Mouse (Mus musculus): ENCODE results near the gene Sh3pxd2b. TPM values are rescaled to one million over a fixed set of nuclear protein-coding genes. Genes with fewer than 3 reads are reported as not detected.

Gene Sh3pxd2b
- polyA plus RNA-seq, 1 experiment from 2014 or later, result 24.6 TPM

DNA sequence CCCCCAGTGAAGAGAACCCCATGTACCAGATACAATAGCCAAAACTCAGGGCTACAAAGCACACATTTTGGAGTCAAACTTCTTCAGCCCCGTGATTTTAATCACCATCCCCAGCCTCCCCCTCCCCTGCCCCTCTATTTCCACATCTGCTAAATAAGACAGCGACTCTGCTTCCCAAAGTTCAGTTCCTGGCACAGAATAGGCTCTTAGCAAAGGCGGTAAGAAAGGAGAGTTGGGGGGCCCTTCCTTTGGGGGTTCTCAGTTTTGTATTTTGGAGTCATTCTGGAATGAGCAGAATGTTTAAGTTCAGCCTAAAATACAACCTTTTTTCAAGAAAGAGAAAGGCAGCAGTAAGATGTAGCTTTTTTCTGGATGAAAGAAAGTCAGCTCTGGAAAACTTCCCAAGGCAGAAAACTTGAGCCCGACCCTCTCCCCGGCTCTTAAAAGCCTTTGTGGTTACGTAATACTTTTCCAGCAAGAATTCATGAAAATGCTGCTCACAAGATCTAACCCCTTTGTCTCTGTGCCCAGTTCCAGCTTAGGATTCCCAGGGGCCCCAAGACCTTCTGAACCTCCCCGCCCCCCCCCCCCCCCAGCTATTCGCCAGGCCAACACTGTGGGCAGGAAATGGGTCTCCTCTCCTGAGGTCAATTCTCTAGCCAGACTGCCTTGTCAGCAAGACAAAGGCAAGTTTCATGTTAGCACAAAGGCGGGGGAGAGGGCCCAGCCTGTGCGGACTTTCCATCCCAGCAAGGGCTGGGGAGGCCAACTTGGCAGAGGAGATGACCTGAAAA, 35.9 kb downstream of the Sh3pxd2b start:
- 6% methylated on average over 10 of the region's 10 CpGs for WGBS
- H3K4me2 ChIP-seq (replicated peaks), result no peak overlapping the region

DNA sequence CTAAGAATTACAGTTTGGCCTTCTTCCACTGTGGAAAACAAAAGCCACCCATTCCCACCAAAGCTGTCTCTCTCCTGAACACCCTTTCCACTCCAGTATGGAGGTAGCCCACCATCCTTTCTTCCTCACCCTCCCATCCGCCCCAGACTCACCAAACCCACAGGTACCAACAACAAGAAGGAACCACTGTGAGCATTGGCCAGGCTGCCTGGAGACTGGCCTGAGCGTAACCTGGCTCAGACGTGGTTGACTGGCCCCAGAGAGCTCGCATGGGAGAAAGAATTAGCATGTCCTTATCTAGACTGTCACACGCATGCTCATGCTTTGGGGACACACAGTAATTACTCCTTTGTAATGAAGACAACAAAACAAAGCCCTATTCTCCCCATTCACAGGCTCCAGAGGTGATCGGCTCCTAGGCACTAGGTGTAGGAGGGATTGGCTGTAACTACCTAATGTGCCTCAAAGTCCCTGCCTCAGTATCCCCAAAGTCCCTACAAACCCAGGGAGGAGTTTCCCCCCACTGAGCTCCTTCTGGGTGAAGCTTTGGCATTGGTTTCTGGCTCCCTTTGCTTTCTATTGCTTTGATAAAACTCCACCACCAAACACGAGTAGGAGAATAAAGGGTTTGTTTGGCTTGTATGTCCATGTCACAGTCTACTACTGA, 36.6 kb downstream of the Sh3pxd2b start:
- peak; percentile 36; the same call in 1 of the 2 replicates for ATAC-seq (ENCODE audit: low FRiP score, low read depth)
- peaks cover 40% of the 10 kb centered on the region for H3K36me3 ChIP-seq

More for the DNA sequence above, 35.9 kb downstream of the Sh3pxd2b start:
- no peaks in the 10 kb centered on the region for H3K9me3 ChIP-seq
- no peak overlapping the region for H3K4me3 ChIP-seq
- H3K4me1 ChIP-seq, result peaks cover 13% of the 10 kb centered on the region
- peaks cover 37% of the 10 kb centered on the region for H3K36me3 ChIP-seq
- ATAC-seq (ENCODE audit: low FRiP score, low read depth), result peak; percentile 33
- H3K27me3 ChIP-seq (replicated peaks), result no peaks in the 10 kb centered on the region
- peak overlapping the region; percentile 37; the same call in 1 of the 2 replicates for H3K27ac ChIP-seq
- no peak overlapping the region for H3K9ac ChIP-seq

DNA sequence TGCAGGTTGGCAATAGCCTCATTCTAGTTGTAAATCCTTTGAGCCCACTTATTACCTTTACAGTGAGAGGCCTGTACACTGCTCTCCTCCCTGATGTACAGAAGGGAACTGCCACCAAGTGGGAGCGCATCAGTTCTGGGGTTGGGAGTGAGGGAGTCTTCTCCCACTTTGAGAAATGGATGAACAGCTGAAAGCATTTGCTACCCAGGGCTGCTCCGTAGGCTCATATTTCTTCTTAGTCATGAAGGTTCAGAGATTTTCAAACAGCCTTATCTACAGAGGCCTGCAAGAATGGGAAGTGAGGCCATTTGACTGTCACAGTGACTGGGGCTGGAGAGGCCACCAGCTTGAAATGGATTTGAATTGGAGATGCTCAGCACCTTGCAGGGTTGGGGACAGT, 38.4 kb downstream of the Sh3pxd2b start:
- no peak for ATAC-seq (ENCODE audit: low FRiP score, low read depth)
- Histone ChIP-seq H3K4me3 (no peak overlapping the region), H3K36me3 (peaks cover 42% of the 10 kb centered on the region), H3K4me2 (replicated peaks) (no peak overlapping the region), H3K9me3 (no peaks in the 10 kb centered on the region), H3K9ac (no peak overlapping the region), H3K27me3 (replicated peaks) (no peaks in the 10 kb centered on the region), H3K4me1 (peaks cover 13% of the 10 kb centered on the region), H3K27ac (no peak overlapping the region)
- WGBS, result 96% methylated on average over 2 of the region's 2 CpGs

More for the DNA sequence above, 36.6 kb downstream of the Sh3pxd2b start:
- Histone ChIP-seq H3K9ac (no peak overlapping the region), H3K4me1 (peaks cover 13% of the 10 kb centered on the region), H3K4me2 (replicated peaks) (no peak overlapping the region), H3K27me3 (replicated peaks) (no peaks in the 10 kb centered on the region), H3K9me3 (no peaks in the 10 kb centered on the region), H3K27ac (peak overlapping the region; percentile 37; the same call in 1 of the 2 replicates), H3K4me3 (no peak overlapping the region)
- WGBS, result 41% methylated on average over 7 of the region's 7 CpGs

DNA sequence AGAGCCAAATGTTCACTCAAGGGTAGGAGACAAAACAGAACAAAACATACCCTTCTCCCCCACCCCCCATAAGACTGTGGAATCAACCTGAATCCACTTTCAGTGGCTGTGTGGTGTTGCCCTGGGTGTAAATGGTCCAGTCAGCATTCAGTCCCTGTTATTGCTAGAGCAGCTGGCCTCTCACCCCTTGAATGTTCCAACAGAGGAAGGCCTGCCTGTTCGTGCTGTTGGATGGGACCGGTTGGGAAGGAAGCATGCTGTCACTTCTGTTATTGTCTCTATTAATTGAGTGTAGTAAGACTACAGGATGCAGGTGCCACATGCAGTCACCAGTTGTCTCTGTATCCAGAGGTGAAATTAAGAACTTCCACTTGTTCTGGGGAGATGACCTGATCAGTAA, 40.4 kb downstream of the Sh3pxd2b start:
- Histone ChIP-seq H3K4me2 (replicated peaks) (no peak overlapping the region), H3K4me1 (peaks cover 13% of the 10 kb centered on the region), H3K9me3 (no peaks in the 10 kb centered on the region), H3K4me3 (no peak overlapping the region), H3K27me3 (replicated peaks) (no peaks in the 10 kb centered on the region), H3K27ac (no peak overlapping the region), H3K9ac (no peak overlapping the region), H3K36me3 (peaks cover 43% of the 10 kb centered on the region)
- 82% methylated on average over 2 of the region's 2 CpGs for WGBS
- no peak for ATAC-seq (ENCODE audit: low FRiP score, low read depth)

DNA sequence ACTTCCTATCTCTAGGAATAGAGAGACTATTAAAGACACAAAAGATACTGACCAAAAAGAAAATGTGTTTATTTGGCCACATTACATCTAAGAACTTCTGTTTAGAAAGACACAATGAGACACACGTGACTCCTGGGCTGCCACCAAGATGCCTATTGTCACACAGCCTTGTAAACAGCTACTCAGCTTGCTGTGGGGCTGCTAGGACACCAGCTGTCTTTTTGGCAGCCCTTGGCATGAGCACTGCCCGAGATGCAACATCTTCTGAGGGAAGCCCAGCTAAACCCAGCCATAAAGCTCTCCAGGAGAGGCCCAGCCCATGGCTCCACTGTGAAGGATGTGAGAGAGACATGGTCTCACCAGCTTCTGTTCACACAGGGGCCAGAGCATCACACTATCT, 45.5 kb downstream of the Sh3pxd2b start:
- no peak for ATAC-seq (ENCODE audit: low FRiP score, low read depth)
- Histone ChIP-seq H3K36me3 (peaks cover 63% of the 10 kb centered on the region), H3K27me3 (replicated peaks) (no peaks in the 10 kb centered on the region), H3K27ac (no peak overlapping the region), H3K4me3 (no peak overlapping the region), H3K9me3 (no peaks in the 10 kb centered on the region), H3K4me2 (replicated peaks) (no peak overlapping the region), H3K4me1 (no peaks in the 10 kb centered on the region), H3K9ac (no peak overlapping the region)
- 75% methylated on average over 2 of the region's 2 CpGs for WGBS

DNA sequence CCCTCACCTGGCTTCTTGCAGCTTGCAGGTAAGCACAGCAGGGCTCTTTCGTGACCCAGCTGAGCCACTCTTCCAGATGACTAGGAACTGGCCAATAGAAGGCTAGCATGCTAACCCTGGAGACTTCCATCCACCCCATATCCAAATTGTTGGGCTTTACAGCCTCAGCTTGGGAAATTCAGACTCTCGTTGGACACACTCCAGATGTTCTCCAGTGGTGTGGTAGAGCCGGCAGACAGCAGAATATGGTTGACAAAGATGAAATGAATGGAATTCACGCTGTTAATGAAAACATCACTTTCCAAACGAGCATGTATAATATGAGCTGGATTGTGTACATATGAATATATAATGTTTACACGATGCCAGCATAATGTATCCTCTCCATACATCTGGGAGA, 48.2 kb downstream of the Sh3pxd2b start:
- no peak for ATAC-seq (ENCODE audit: low FRiP score, low read depth)
- 89% methylated on average over 6 of the region's 6 CpGs for WGBS
- H3K27ac ChIP-seq, result no peak overlapping the region
- H3K9ac ChIP-seq, result no peak overlapping the region
- no peaks in the 10 kb centered on the region for H3K9me3 ChIP-seq
- no peak overlapping the region for H3K4me2 ChIP-seq (replicated peaks)
- H3K4me1 ChIP-seq, result no peaks in the 10 kb centered on the region
- peaks cover 50% of the 10 kb centered on the region for H3K36me3 ChIP-seq
- no peaks in the 10 kb centered on the region for H3K27me3 ChIP-seq (replicated peaks)
- H3K4me3 ChIP-seq, result no peak overlapping the region

DNA sequence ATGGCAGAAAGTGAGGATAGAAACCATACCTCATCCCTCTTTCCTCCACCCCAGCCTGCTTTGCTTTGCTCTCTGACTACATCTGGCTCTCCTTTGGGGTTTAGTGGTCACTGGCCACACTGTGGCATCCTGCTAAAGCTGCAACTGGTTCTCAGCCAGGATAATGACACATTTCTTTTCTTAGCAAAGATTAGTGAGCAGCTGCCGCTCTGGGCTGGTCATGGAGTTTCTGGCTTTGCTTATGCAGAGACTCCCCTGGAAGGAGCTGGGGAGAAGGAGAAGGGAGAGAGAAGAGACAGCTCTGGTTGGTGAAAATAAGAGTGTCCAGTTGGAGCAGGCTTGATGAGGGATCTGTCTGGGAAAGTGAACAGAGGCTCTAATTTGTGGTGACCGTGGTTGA, 50.8 kb downstream of the Sh3pxd2b start:
- no peaks in the 10 kb centered on the region for H3K27me3 ChIP-seq (replicated peaks)
- H3K4me2 ChIP-seq (replicated peaks), result no peak overlapping the region
- H3K9ac ChIP-seq, result no peak overlapping the region
- no peaks in the 10 kb centered on the region for H3K9me3 ChIP-seq
- H3K27ac ChIP-seq, result no peak overlapping the region
- ATAC-seq (ENCODE audit: low FRiP score, low read depth), result no peak
- WGBS, result 69% methylated on average over 2 of the region's 2 CpGs
- H3K4me1 ChIP-seq, result no peaks in the 10 kb centered on the region
- peaks cover 55% of the 10 kb centered on the region for H3K36me3 ChIP-seq
- H3K4me3 ChIP-seq, result no peak overlapping the region

DNA sequence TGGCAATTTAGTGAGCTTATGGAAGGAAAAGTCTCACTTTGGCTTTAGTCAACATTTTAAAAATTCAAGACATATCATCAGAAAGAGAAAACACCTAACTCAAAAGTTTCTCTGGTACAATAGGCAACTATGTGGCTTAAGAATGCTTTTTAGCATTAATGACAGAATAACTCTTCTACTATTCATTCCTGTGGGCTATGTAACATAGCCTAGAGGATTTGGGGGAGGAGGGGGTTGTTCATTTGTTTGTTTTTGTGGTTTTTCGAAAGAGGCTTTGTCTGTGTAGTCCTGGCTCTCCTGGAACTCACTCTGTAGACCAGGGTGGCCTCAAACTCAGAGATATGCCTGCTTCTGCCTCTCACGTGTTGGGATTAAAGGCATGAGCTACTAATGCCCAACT, 51.6 kb downstream of the Sh3pxd2b start:
- no peak overlapping the region for H3K27ac ChIP-seq
- H3K9ac ChIP-seq, result no peak overlapping the region
- ATAC-seq (ENCODE audit: low FRiP score, low read depth), result no peak
- H3K4me3 ChIP-seq, result no peak overlapping the region
- peaks cover 54% of the 10 kb centered on the region for H3K36me3 ChIP-seq
- no peaks in the 10 kb centered on the region for H3K9me3 ChIP-seq
- H3K27me3 ChIP-seq (replicated peaks), result no peaks in the 10 kb centered on the region
- H3K4me2 ChIP-seq (replicated peaks), result no peak overlapping the region
- H3K4me1 ChIP-seq, result no peaks in the 10 kb centered on the region
- 82% methylated on average over 2 of the region's 2 CpGs for WGBS

DNA sequence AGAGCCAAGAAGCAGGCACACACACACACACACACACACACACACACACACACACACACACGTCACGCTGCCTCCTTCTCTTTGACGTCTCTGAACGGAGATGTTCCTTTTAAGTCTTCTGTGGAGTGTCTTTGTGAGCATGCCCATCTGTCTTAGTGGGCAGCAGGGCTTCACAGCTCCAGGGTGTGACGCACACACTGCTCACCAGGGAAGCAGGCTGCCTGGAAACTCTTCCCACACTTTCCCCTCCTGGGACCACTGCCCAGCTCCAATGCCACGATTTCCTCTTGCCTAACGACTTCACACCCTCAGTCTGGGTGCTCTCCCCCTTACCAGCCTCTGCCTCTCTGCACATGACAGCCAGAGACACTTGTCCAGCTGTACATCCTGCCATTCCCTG, 55.1 kb downstream of the Sh3pxd2b start:
- ATAC-seq (ENCODE audit: low FRiP score, low read depth), result no peak
- Histone ChIP-seq H3K4me2 (replicated peaks) (no peak overlapping the region), H3K9me3 (no peaks in the 10 kb centered on the region), H3K27ac (no peak overlapping the region), H3K9ac (no peak overlapping the region), H3K27me3 (replicated peaks) (no peaks in the 10 kb centered on the region), H3K36me3 (peaks cover 36% of the 10 kb centered on the region), H3K4me1 (peaks cover 5% of the 10 kb centered on the region), H3K4me3 (no peak overlapping the region)
- WGBS, result 72% methylated on average over 7 of the region's 7 CpGs

DNA sequence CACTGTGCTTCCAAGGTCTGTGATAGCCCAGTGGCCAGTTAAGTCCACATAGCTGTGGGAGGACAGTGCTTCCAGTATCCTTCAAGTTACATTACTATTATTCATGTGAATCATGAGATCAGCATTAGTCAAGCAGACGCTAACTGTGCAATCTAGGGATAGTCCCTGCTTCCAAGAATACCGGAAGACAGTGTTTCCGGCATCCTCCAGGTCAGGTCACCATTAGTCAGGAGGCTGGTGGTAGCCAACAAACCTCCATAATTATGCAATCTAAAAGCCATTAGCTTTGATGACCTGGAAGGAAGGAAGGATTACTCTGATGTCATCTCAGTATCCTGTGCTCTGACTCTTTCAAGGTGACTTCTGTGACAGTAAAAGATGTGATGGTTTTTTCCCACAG, 57.1 kb downstream of the Sh3pxd2b start:
- H3K4me1 ChIP-seq, result peaks cover 5% of the 10 kb centered on the region
- 88% methylated on average over 3 of the region's 3 CpGs for WGBS
- peaks cover 39% of the 10 kb centered on the region for H3K36me3 ChIP-seq
- no peak overlapping the region for H3K27ac ChIP-seq
- no peaks in the 10 kb centered on the region for H3K9me3 ChIP-seq
- H3K4me2 ChIP-seq (replicated peaks), result no peak overlapping the region
- no peak overlapping the region for H3K9ac ChIP-seq
- H3K4me3 ChIP-seq, result no peak overlapping the region
- H3K27me3 ChIP-seq (replicated peaks), result no peaks in the 10 kb centered on the region
- ATAC-seq (ENCODE audit: low FRiP score, low read depth), result no peak

DNA sequence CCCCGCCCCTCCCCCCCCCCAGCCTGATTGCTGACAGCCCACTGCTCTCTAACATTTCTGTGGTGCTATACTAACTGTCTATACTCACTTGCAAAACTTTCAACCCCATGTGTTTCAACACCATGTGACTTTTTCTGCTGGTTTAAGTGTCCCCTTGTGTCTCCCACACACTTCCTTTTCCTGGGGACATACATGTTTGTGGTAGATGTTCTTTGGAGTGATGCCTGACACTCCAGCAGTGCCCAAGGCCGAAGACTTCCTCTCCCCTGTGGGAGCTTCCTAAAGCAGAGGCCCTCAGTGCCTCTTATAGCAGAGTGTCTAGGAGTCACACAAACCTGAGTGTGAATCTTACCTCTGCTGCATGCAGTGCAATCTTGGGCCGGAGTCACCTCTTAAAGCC, 60.2 kb downstream of the Sh3pxd2b start:
- Histone ChIP-seq H3K27me3 (replicated peaks) (no peaks in the 10 kb centered on the region), H3K4me1 (peaks cover 10% of the 10 kb centered on the region), H3K9me3 (no peaks in the 10 kb centered on the region), H3K36me3 (peaks cover 44% of the 10 kb centered on the region), H3K4me2 (replicated peaks) (no peak overlapping the region), H3K27ac (no peak overlapping the region), H3K9ac (no peak overlapping the region), H3K4me3 (no peak overlapping the region)
- ATAC-seq (ENCODE audit: low FRiP score, low read depth), result no peak
- WGBS, result 88% methylated on average over 3 of the region's 3 CpGs

DNA sequence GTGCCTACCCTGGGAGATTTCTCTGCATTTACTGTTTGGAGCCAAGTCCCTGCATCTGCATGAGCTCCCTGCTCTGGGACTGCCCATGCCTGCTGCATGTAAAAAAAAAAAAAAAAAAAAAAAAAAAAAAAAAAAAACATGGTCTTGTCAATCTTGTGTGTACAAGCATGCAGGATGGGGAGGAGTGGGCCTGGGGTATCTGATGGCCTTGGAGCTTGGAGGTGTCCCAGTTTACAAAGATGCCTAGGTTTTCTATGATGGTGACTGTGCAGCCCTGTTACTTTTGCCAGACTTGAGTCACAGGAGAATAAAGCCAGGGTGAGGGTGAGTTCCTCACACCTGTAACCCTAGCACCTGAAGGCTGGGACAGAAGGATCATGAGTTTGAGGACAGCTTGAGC, 61.4 kb downstream of the Sh3pxd2b start:
- Histone ChIP-seq H3K4me1 (peaks cover 10% of the 10 kb centered on the region), H3K27me3 (replicated peaks) (no peaks in the 10 kb centered on the region), H3K4me3 (no peak overlapping the region), H3K4me2 (replicated peaks) (no peak overlapping the region), H3K36me3 (peaks cover 48% of the 10 kb centered on the region), H3K9ac (no peak overlapping the region), H3K9me3 (no peaks in the 10 kb centered on the region), H3K27ac (no peak overlapping the region)
- no peak for ATAC-seq (ENCODE audit: low FRiP score, low read depth)
